Comparison of ENCODE assay signal across 8 mouse cellular contexts in the genomic region with DNA sequence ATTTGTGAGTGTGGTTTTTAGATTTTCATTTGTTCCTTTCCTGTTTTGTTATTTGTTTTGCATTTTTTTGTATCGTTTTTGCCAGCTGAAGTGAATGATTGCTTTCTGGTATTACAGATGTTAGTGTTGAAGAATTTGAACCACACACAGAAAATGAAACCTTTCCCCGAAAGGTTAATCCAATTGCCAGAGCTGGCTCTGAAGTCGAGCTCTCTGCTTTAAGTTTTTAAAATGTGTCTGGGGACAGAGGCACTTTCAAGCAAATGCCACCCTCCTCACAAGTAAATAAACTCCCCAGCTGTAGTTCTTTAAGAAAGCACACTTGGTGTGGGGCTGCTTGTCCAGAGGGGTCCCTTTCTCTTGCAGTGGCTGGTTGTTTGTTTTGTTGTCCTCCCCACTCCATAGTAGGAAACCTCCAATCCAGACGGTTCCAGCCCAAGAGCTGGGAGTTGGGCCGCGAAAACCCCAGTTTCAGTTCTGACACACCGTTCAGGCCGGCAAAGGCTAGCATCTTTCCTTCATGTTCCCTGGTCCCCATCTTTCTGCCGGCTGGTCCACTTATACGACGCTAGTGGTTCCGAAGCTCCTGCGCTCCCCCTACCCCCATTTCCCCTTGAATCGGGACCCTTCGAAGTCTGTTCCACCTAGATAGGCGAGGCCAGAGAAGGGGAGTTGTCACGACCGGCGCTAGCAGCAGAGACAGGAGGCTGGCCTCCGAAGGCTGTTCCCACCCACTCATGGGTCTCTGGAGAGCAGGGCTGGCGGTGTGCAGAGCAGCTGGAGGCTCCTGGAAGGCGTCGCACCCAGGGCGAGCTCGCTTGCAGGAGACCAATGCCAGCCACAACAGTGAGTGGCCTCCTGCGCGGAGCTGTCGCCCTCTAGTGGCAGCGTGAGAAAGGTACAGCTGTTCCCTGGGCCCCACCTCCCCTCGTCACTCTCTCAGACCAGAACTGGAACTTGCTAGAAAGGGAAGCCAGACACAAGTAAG. TPM values are rescaled to one million over a fixed set of nuclear protein-coding genes. Genes with fewer than 3 reads are reported as not detected.
DNase-seq lines count a peak whose midpoint lies in the region; ATAC-seq and TF ChIP-seq lines count a peak whose summit lies in the region.

No protein-coding gene starts in this region.

- ATAC-seq in cerebellum, adult (ENCODE audit: insufficient number of reproducible peaks, low FRiP score, low TSS enrichment): peak; percentile 84; the same call in 1 of the 2 replicates
- peak; percentile 97 for ATAC-seq in forebrain, embryonic 13.5 days
- ATAC-seq in liver, embryonic 16.5 days (ENCODE audit: low read depth): peak; percentile 89
- ATAC-seq in neural tube, embryonic 12.5 days (ENCODE audit: low FRiP score, low read depth): peak; percentile 90
- ATAC-seq in stomach, postnatal 0 days (ENCODE audit: low FRiP score, low TSS enrichment): peak; percentile 97

- peak; percentile 91 for DNase-seq in ES-CJ7 (ENCODE audit: low read depth, low spot score)
- peak; percentile 95 to 96 for DNase-seq in heart, postnatal 10 days
- peak; percentile 66 for DNase-seq in large intestine, adult 2 months (ENCODE audit: low read depth, low spot score)
- peak; percentile 94 for DNase-seq in stomach, postnatal 0 days (ENCODE audit: low spot score)

- intact Hi-C loops in heart, postnatal 10 days (cut with DNase I): loop anchor here (1.0 to 5.0 kb wide), 5 partner anchors 31 to 276 kb away; no protein-coding TSS in a partner anchor

- peak overlapping the region; percentile 63 for H3K4me2 ChIP-seq in forebrain, embryonic 13.5 days
- H3K4me2 ChIP-seq in liver, embryonic 16.5 days (ENCODE audit: low read depth, low read length): peak overlapping the region; percentile 85
- peak overlapping the region; percentile 65 for H3K4me2 ChIP-seq in neural tube, embryonic 12.5 days (replicated peaks)
- H3K4me2 ChIP-seq in stomach, postnatal 0 days (replicated peaks; ENCODE audit: low read depth): peak overlapping the region; percentile 84

- no peak overlapping the region for H3K27ac ChIP-seq in forebrain, embryonic 13.5 days
- H3K27ac ChIP-seq in liver, embryonic 16.5 days (ENCODE audit: low read length): peak overlapping the region; percentile 34; the same call in 1 of the 2 replicates
- no peak overlapping the region for H3K27ac ChIP-seq in neural tube, embryonic 12.5 days
- peak overlapping the region; percentile 86 for H3K27ac ChIP-seq in stomach, postnatal 0 days (replicated peaks)

- peaks cover 14% of the 10 kb centered on the region; the same call in 1 of the 2 replicates for H3K27me3 ChIP-seq in forebrain, embryonic 13.5 days
- peaks cover 3% of the 10 kb centered on the region; the same call in 1 of the 2 replicates for H3K27me3 ChIP-seq in liver, embryonic 16.5 days (ENCODE audit: control insufficient read depth, insufficient read depth, low read depth, low read length)
- no peaks in the 10 kb centered on the region for H3K27me3 ChIP-seq in neural tube, embryonic 12.5 days (replicated peaks)
- H3K27me3 ChIP-seq in stomach, postnatal 0 days (ENCODE audit: control insufficient read depth, insufficient read depth, low read length): no peaks in the 10 kb centered on the region

- WGBS in forebrain, embryonic 13.5 days: 8% methylated on average over 30 of the region's 30 CpGs
- 6% methylated on average over 30 of the region's 30 CpGs for WGBS in large intestine, adult 2 months
- 4% methylated on average over 30 of the region's 30 CpGs for WGBS in liver, embryonic 16.5 days (ENCODE audit: insufficient replicate concordance)
- WGBS in neural tube, embryonic 12.5 days: 7% methylated on average over 30 of the region's 30 CpGs
- 5% methylated on average over 30 of the region's 30 CpGs for WGBS in stomach, postnatal 0 days

- 0 out of 2 replicates have a peak, but pooled peaks cover 3% of the 10 kb centered on the region for H3K4me1 ChIP-seq in forebrain, embryonic 13.5 days
- H3K4me1 ChIP-seq in liver, embryonic 16.5 days (ENCODE audit: control insufficient read depth, low read depth, low read length): peaks cover 2% of the 10 kb centered on the region; the same call in 1 of the 2 replicates
- H3K4me1 ChIP-seq in neural tube, embryonic 12.5 days: 0 out of 2 replicates have a peak, but pooled peaks cover 5% of the 10 kb centered on the region
- no peaks in the 10 kb centered on the region for H3K4me1 ChIP-seq in stomach, postnatal 0 days (replicated peaks; ENCODE audit: control insufficient read depth, insufficient read depth)

- no peaks in the 10 kb centered on the region for H3K36me3 ChIP-seq in forebrain, embryonic 13.5 days (ENCODE audit: poor library complexity, severe bottlenecking)
- no peaks in the 10 kb centered on the region for H3K36me3 ChIP-seq in liver, embryonic 16.5 days (ENCODE audit: control insufficient read depth, insufficient read depth)
- no peaks in the 10 kb centered on the region for H3K36me3 ChIP-seq in neural tube, embryonic 12.5 days
- H3K36me3 ChIP-seq in stomach, postnatal 0 days (ENCODE audit: control insufficient read depth, insufficient read depth, low read length): no peaks in the 10 kb centered on the region

- H3K9ac ChIP-seq in forebrain, embryonic 13.5 days: peak overlapping the region; percentile 53
- H3K9ac ChIP-seq in liver, embryonic 16.5 days (ENCODE audit: low read depth, low read length): peak overlapping the region; percentile 55
- peak overlapping the region; percentile 53 for H3K9ac ChIP-seq in neural tube, embryonic 12.5 days
- H3K9ac ChIP-seq in stomach, postnatal 0 days (ENCODE audit: low read length): peak overlapping the region; percentile 67

- no peaks in the 10 kb centered on the region for H3K9me3 ChIP-seq in forebrain, embryonic 13.5 days (replicated peaks)
- H3K9me3 ChIP-seq in liver, embryonic 16.5 days (replicated peaks; ENCODE audit: control insufficient read depth, low read length): no peaks in the 10 kb centered on the region
- H3K9me3 ChIP-seq in neural tube, embryonic 12.5 days: no peaks in the 10 kb centered on the region
- no peaks in the 10 kb centered on the region for H3K9me3 ChIP-seq in stomach, postnatal 0 days (ENCODE audit: control insufficient read depth, low read length)

- H3K4me3 ChIP-seq in forebrain, embryonic 13.5 days: peak overlapping the region; percentile 36
- peak overlapping the region; percentile 59 for H3K4me3 ChIP-seq in liver, embryonic 16.5 days (ENCODE audit: low read depth, low read length)
- H3K4me3 ChIP-seq in neural tube, embryonic 12.5 days: peak overlapping the region; percentile 34
- peak overlapping the region; percentile 52 for H3K4me3 ChIP-seq in stomach, postnatal 0 days (ENCODE audit: low read depth, low read length)

- TF ChIP-seq CTCF in stomach, postnatal 0 days (IDR thresholded peaks at IDR 0.05; ENCODE audit: low read depth): peak; percentile 100

- TF ChIP-seq EP300 in stomach, postnatal 0 days (optimal IDR thresholded peaks at IDR 0.05): no peak

RNA-seq across cellular contexts. Expression of gene Skor1, which starts 25.0 kb away (rescaled TPM):
- polyA plus RNA-seq in forebrain, embryonic 13.5 days (2015; fragmentation: Nextera tagmentation; extraction: Ambion mirVana): 0.28 and 0.55 TPM in 2 replicates
- under 1 TPM; 0.07 to 0.22 TPM for total RNA-seq in heart, postnatal 10 days (2021)
- not detected in 2 replicates for polyA plus RNA-seq in large intestine, adult 2 months (2012; rRNA removed)
- polyA plus RNA-seq in liver, embryonic 16.5 days (2015; fragmentation: Nextera tagmentation; extraction: Ambion mirVana): not detected in 2 replicates
- 39.1 and 47.0 TPM in 2 replicates for polyA plus RNA-seq in neural tube, embryonic 12.5 days (2016; fragmentation: Nextera tagmentation; extraction: Ambion mirVana)
- not detected in 2 replicates for polyA plus RNA-seq in stomach, postnatal 0 days (2015; fragmentation: Nextera tagmentation; extraction: Ambion mirVana)

Comparison
In these comparisons a context has a peak if more than half of its experiments do, and no peak if none do; other contexts are left out.
1. H3K27ac ChIP-seq: peak in liver, embryonic 16.5 days (single experiment) and stomach, postnatal 0 days (single experiment); none in forebrain, embryonic 13.5 days (single experiment) and neural tube, embryonic 12.5 days (single experiment).
2. RNA of gene Skor1, which starts 25.0 kb away (polyA plus RNA-seq): 39.1 to 47.0 TPM in neural tube, embryonic 12.5 days; 0.28 to 0.55 TPM in forebrain, embryonic 13.5 days, not detected in large intestine, adult 2 months, not detected in liver, embryonic 16.5 days and not detected in stomach, postnatal 0 days; every median in the first group is over 10 times any median in the second.
3. Peak in every context shown above with its lines, with median percentiles within 50 percentile points of each other: DNase-seq, ATAC-seq, H3K4me2 ChIP-seq, H3K4me3 ChIP-seq and H3K9ac ChIP-seq.